Mouse (Mus musculus): ENCODE measurements around the gene Rnf5. TPM values are rescaled to one million over a fixed set of nuclear protein-coding genes. Genes with fewer than 3 reads are reported as not detected.

Rnf5 gene
- polyA plus RNA-seq, 1 experiment from 2014 or later = 80.8 TPM

GRCm38 (mm10) chr17:34629221-34629751 is 25.8 kb upstream of the Rnf5 start, which contains the start of gene Prrt1:
Gene Prrt1, plus strand, starts transcription at chr17:34629533.
- ATAC-seq (ENCODE audit: low read depth) = no peak
- no peaks in the 10 kb centered on the region for H3K9me3 ChIP-seq (ENCODE audit: control insufficient read depth, low read length)
- 3% methylated on average over 15 of the region's 16 CpGs for WGBS
- peaks cover 40% of the 10 kb centered on the region for H3K4me1 ChIP-seq (ENCODE audit: control insufficient read depth, insufficient read depth, low read length)
- H3K9ac ChIP-seq (ENCODE audit: low read depth, low read length) = peak within 1 kb of the TSS; percentile 80
- peak within 1 kb of the TSS; percentile 60 for H3K4me3 ChIP-seq (ENCODE audit: low read depth, low read length)
- 0 out of 2 replicates have a peak, but pooled peaks cover 10% of the 10 kb centered on the region for H3K36me3 ChIP-seq (ENCODE audit: control insufficient read depth, insufficient read depth, low read length)
- peaks cover 33% of the 10 kb centered on the region for H3K27me3 ChIP-seq (replicated peaks; ENCODE audit: control insufficient read depth, insufficient read depth, low read length)
- H3K27ac ChIP-seq (replicated peaks; ENCODE audit: low read depth, low read length) = peak within 1 kb of the TSS; percentile 94
- peak; percentile 86 for DNase-seq (ENCODE audit: low spot score)
- H3K4me2 ChIP-seq (ENCODE audit: low read depth, low read length) = peak within 1 kb of the TSS; percentile 80

GRCm38 (mm10) chr17:34628644-34628967 is 25.1 kb upstream of the Rnf5 start:
- DNase-seq (ENCODE audit: low spot score) (no peak), ATAC-seq (ENCODE audit: low read depth) (no peak)
- H3K9me3 ChIP-seq (ENCODE audit: control insufficient read depth, low read length) = no peaks in the 10 kb centered on the region
- H3K27ac ChIP-seq (replicated peaks; ENCODE audit: low read depth, low read length) = peak overlapping the region; percentile 94
- peaks cover 33% of the 10 kb centered on the region for H3K27me3 ChIP-seq (replicated peaks; ENCODE audit: control insufficient read depth, insufficient read depth, low read length)
- 22% methylated on average over 5 of the region's 5 CpGs for WGBS
- H3K36me3 ChIP-seq (ENCODE audit: control insufficient read depth, insufficient read depth, low read length) = 0 out of 2 replicates have a peak, but pooled peaks cover 16% of the 10 kb centered on the region
- H3K4me1 ChIP-seq (ENCODE audit: control insufficient read depth, insufficient read depth, low read length) = peaks cover 40% of the 10 kb centered on the region
- peak overlapping the region; percentile 80 for H3K9ac ChIP-seq (ENCODE audit: low read depth, low read length)
- H3K4me2 ChIP-seq (ENCODE audit: low read depth, low read length) = peak overlapping the region; percentile 80
- H3K4me3 ChIP-seq (ENCODE audit: low read depth, low read length) = peak overlapping the region; percentile 60

- peak; percentile 30 for DNase-seq (ENCODE audit: low spot score)
- H3K9me3 ChIP-seq (ENCODE audit: control insufficient read depth, low read length) = no peaks in the 10 kb centered on the region
- H3K27ac ChIP-seq (replicated peaks; ENCODE audit: low read depth, low read length) = peak within 1 kb of the TSS; percentile 94
- no peak for ATAC-seq (ENCODE audit: low read depth)
- H3K9ac ChIP-seq (ENCODE audit: low read depth, low read length) = peak within 1 kb of the TSS; percentile 80
- 4% methylated on average over 29 of the region's 29 CpGs for WGBS
- peaks cover 40% of the 10 kb centered on the region for H3K4me1 ChIP-seq (ENCODE audit: control insufficient read depth, insufficient read depth, low read length)
- peaks cover 33% of the 10 kb centered on the region for H3K27me3 ChIP-seq (replicated peaks; ENCODE audit: control insufficient read depth, insufficient read depth, low read length)
- H3K4me3 ChIP-seq (ENCODE audit: low read depth, low read length) = peak within 1 kb of the TSS; percentile 60
- H3K36me3 ChIP-seq (ENCODE audit: control insufficient read depth, insufficient read depth, low read length) = 0 out of 2 replicates have a peak, but pooled peaks cover 20% of the 10 kb centered on the region
- H3K4me2 ChIP-seq (ENCODE audit: low read depth, low read length) = peak within 1 kb of the TSS; percentile 80
Observed at GRCm38 (mm10) chr17:34627943-34628643, 24.6 kb upstream of the Rnf5 start, which contains the start of gene Ppt2. Gene Ppt2, minus strand, starts transcription at chr17:34628510.

GRCm38 (mm10) chr17:34627093-34627942 is 23.8 kb upstream of the Rnf5 start:
- DNase-seq (ENCODE audit: low spot score) (peak; percentile 95), ATAC-seq (ENCODE audit: low read depth) (peak; percentile 88)
- H3K27ac ChIP-seq (replicated peaks; ENCODE audit: low read depth, low read length) = peak overlapping the region; percentile 94
- H3K9ac ChIP-seq (ENCODE audit: low read depth, low read length) = peak overlapping the region; percentile 80
- H3K9me3 ChIP-seq (ENCODE audit: control insufficient read depth, low read length) = no peaks in the 10 kb centered on the region
- peaks cover 40% of the 10 kb centered on the region for H3K4me1 ChIP-seq (ENCODE audit: control insufficient read depth, insufficient read depth, low read length)
- H3K36me3 ChIP-seq (ENCODE audit: control insufficient read depth, insufficient read depth, low read length) = peaks cover 28% of the 10 kb centered on the region; the same call in 1 of the 2 replicates
- under 1% methylated on average over 27 of the region's 45 CpGs for WGBS
- H3K4me3 ChIP-seq (ENCODE audit: low read depth, low read length) = peak overlapping the region; percentile 60
- H3K27me3 ChIP-seq (replicated peaks; ENCODE audit: control insufficient read depth, insufficient read depth, low read length) = peaks cover 28% of the 10 kb centered on the region
- H3K4me2 ChIP-seq (ENCODE audit: low read depth, low read length) = peak overlapping the region; percentile 80

- Histone ChIP-seq H3K27me3 (replicated peaks; ENCODE audit: control insufficient read depth, insufficient read depth, low read length) (peaks cover 23% of the 10 kb centered on the region), H3K4me1 (ENCODE audit: control insufficient read depth, insufficient read depth, low read length) (peaks cover 39% of the 10 kb centered on the region), H3K9ac (ENCODE audit: low read depth, low read length) (peak overlapping the region; percentile 80), H3K4me2 (ENCODE audit: low read depth, low read length) (peak overlapping the region; percentile 80), H3K9me3 (ENCODE audit: control insufficient read depth, low read length) (no peaks in the 10 kb centered on the region), H3K36me3 (ENCODE audit: control insufficient read depth, insufficient read depth, low read length) (peaks cover 34% of the 10 kb centered on the region), H3K27ac (replicated peaks; ENCODE audit: low read depth, low read length) (peak overlapping the region; percentile 94), H3K4me3 (ENCODE audit: low read depth, low read length) (peak overlapping the region; percentile 60)
- WGBS = under 1% methylated on average over 18 of the region's 18 CpGs
- peak; percentile 81 for DNase-seq (ENCODE audit: low spot score)
- ATAC-seq (ENCODE audit: low read depth) = peak; percentile 36
Observed at GRCm38 (mm10) chr17:34626773-34627092, 23.2 kb upstream of the Rnf5 start.

- peak overlapping the region; percentile 80 for H3K9ac ChIP-seq (ENCODE audit: low read depth, low read length)
- DNase-seq (ENCODE audit: low spot score) (no peak), ATAC-seq (ENCODE audit: low read depth) (no peak)
- H3K4me2 ChIP-seq (ENCODE audit: low read depth, low read length) = peak overlapping the region; percentile 80
- WGBS = 50% methylated on average over 16 of the region's 16 CpGs
- H3K27ac ChIP-seq (replicated peaks; ENCODE audit: low read depth, low read length) = peak overlapping the region; percentile 24; the same call in 1 of the 2 replicates
- peaks cover 18% of the 10 kb centered on the region for H3K27me3 ChIP-seq (replicated peaks; ENCODE audit: control insufficient read depth, insufficient read depth, low read length)
- H3K36me3 ChIP-seq (ENCODE audit: control insufficient read depth, insufficient read depth, low read length) = peaks cover 39% of the 10 kb centered on the region
- no peaks in the 10 kb centered on the region for H3K9me3 ChIP-seq (ENCODE audit: control insufficient read depth, low read length)
- peaks cover 35% of the 10 kb centered on the region for H3K4me1 ChIP-seq (ENCODE audit: control insufficient read depth, insufficient read depth, low read length)
- peak overlapping the region; percentile 60 for H3K4me3 ChIP-seq (ENCODE audit: low read depth, low read length)
Observed at GRCm38 (mm10) chr17:34626062-34626772, 22.7 kb upstream of the Rnf5 start.

- Histone ChIP-seq H3K27ac (replicated peaks; ENCODE audit: low read depth, low read length) (no peak overlapping the region), H3K9ac (ENCODE audit: low read depth, low read length) (no peak overlapping the region), H3K9me3 (ENCODE audit: control insufficient read depth, low read length) (no peaks in the 10 kb centered on the region), H3K4me3 (ENCODE audit: low read depth, low read length) (no peak overlapping the region), H3K27me3 (replicated peaks; ENCODE audit: control insufficient read depth, insufficient read depth, low read length) (peaks cover 5% of the 10 kb centered on the region), H3K36me3 (ENCODE audit: control insufficient read depth, insufficient read depth, low read length) (peaks cover 51% of the 10 kb centered on the region), H3K4me1 (ENCODE audit: control insufficient read depth, insufficient read depth, low read length) (peaks cover 26% of the 10 kb centered on the region), H3K4me2 (ENCODE audit: low read depth, low read length) (no peak overlapping the region)
- no peak for DNase-seq (ENCODE audit: low spot score)
- WGBS = 97% methylated on average over 3 of the region's 3 CpGs
- ATAC-seq (ENCODE audit: low read depth) = no peak
Observed at GRCm38 (mm10) chr17:34624981-34625380, 21.5 kb upstream of the Rnf5 start.

GRCm38 (mm10) chr17:34623161-34623560 is 19.7 kb upstream of the Rnf5 start:
- peaks cover 55% of the 10 kb centered on the region for H3K36me3 ChIP-seq (ENCODE audit: control insufficient read depth, insufficient read depth, low read length)
- no peak overlapping the region for H3K9ac ChIP-seq (ENCODE audit: low read depth, low read length)

More at GRCm38 (mm10) chr17:34623161-34623560, 19.7 kb upstream of the Rnf5 start:
- no peak overlapping the region for H3K27ac ChIP-seq (replicated peaks; ENCODE audit: low read depth, low read length)
- no peak overlapping the region for H3K4me2 ChIP-seq (ENCODE audit: low read depth, low read length)
- WGBS = 87% methylated on average over 9 of the region's 9 CpGs
- ATAC-seq (ENCODE audit: low read depth) (no peak), DNase-seq (ENCODE audit: low spot score) (no peak)
- H3K4me1 ChIP-seq (ENCODE audit: control insufficient read depth, insufficient read depth, low read length) = peaks cover 9% of the 10 kb centered on the region
- H3K27me3 ChIP-seq (replicated peaks; ENCODE audit: control insufficient read depth, insufficient read depth, low read length) = no peaks in the 10 kb centered on the region
- no peak overlapping the region for H3K4me3 ChIP-seq (ENCODE audit: low read depth, low read length)
- no peaks in the 10 kb centered on the region for H3K9me3 ChIP-seq (ENCODE audit: control insufficient read depth, low read length)

All from embryonic facial prominence, embryonic 14.5 days (tissue).